In genomic region chr3:99387127-99387526, GRCm38 (mm10) we compare ENCODE assay signal across 28 mouse cellular contexts.
"Had no signal": no experiment of that assay in that cellular context is flagged by ENCODE, and none has a peak within 500 bp of the region (broad histone marks: within the 10 kb centered on the region; RNA-seq: fewer than 3 reads in every experiment).

No protein-coding gene starts in this region.

- H3K4me2 ChIP-seq: embryonic facial prominence, embryonic 12.5 days; embryonic facial prominence, embryonic 13.5 days; embryonic facial prominence, embryonic 15.5 days; forebrain, embryonic 12.5 days; forebrain, embryonic 13.5 days; forebrain, embryonic 15.5 days had no signal

- ATAC-seq: forebrain, embryonic 13.5 days; forebrain, embryonic 14.5 days; forebrain, embryonic 15.5 days; forebrain, embryonic 16.5 days; forebrain, postnatal 0 days had no signal

- H3K27me3 ChIP-seq: embryonic facial prominence, embryonic 12.5 days; embryonic facial prominence, embryonic 13.5 days; embryonic facial prominence, embryonic 15.5 days; forebrain, embryonic 12.5 days; forebrain, embryonic 13.5 days; forebrain, embryonic 15.5 days had no signal

- H3K27ac ChIP-seq: embryonic facial prominence, embryonic 12.5 days; embryonic facial prominence, embryonic 13.5 days; embryonic facial prominence, embryonic 15.5 days; forebrain, embryonic 10.5 days; forebrain, embryonic 12.5 days; forebrain, embryonic 13.5 days; forebrain, embryonic 15.5 days; gastrocnemius, adult 2 months; heart, adult 2 months; heart, embryonic 10.5 days had no signal

- H3K4me1 ChIP-seq: embryonic facial prominence, embryonic 12.5 days; embryonic facial prominence, embryonic 13.5 days; embryonic facial prominence, embryonic 15.5 days; forebrain, embryonic 10.5 days; forebrain, embryonic 12.5 days; forebrain, embryonic 13.5 days; forebrain, embryonic 15.5 days; heart, embryonic 10.5 days had no signal

- H3K4me3 ChIP-seq: embryonic facial prominence, embryonic 12.5 days; embryonic facial prominence, embryonic 13.5 days; embryonic facial prominence, embryonic 15.5 days; erythroblast, embryonic 14.5 days; forebrain, embryonic 10.5 days; forebrain, embryonic 12.5 days; forebrain, embryonic 13.5 days; forebrain, embryonic 15.5 days; gastrocnemius, adult 2 months; heart, adult 2 months; heart, embryonic 10.5 days had no signal

- H3K9ac ChIP-seq: embryonic facial prominence, embryonic 12.5 days; embryonic facial prominence, embryonic 13.5 days; embryonic facial prominence, embryonic 15.5 days; forebrain, embryonic 12.5 days; forebrain, embryonic 13.5 days; forebrain, embryonic 15.5 days; forebrain, postnatal 0 days had no signal

- H3K36me3 ChIP-seq: embryonic facial prominence, embryonic 12.5 days; embryonic facial prominence, embryonic 13.5 days; embryonic facial prominence, embryonic 15.5 days; forebrain, embryonic 10.5 days; forebrain, embryonic 12.5 days; forebrain, embryonic 15.5 days; heart, embryonic 10.5 days had no signal

- H3K9me3 ChIP-seq: embryonic facial prominence, embryonic 12.5 days; embryonic facial prominence, embryonic 13.5 days; embryonic facial prominence, embryonic 15.5 days; forebrain, embryonic 10.5 days; forebrain, embryonic 12.5 days; forebrain, embryonic 13.5 days; forebrain, embryonic 15.5 days; heart, embryonic 10.5 days had no signal

- DNase-seq: cerebellum, adult 2 months; cerebellum, adult 8-10 months; cerebellum, adult 9-10 months; cerebellum, adult 9-11 months; cerebellum, postnatal 10 days; cerebellum, postnatal 14 days; cerebellum, postnatal 25 days; cerebellum, postnatal 36 days; forebrain, postnatal 0 days; gastrocnemius, adult 2 months; gastrocnemius, postnatal 10 days; gastrocnemius, postnatal 14 days; gastrocnemius, postnatal 25 days; gastrocnemius, postnatal 36 days; heart, adult 11 months; heart, adult 18-20 months; heart, adult 2 months had no signal
